Mouse (Mus musculus) kidney, adult 8-10 months (tissue): ENCODE measurements around the gene Rab5b.
"Not testable (repeated sequence)": the region's sequence is repeated elsewhere in the genome, so short reads cannot be mapped to it uniquely, and the experiment has no call there.

Source experiments
- DNase-seq, 2 experiments: peaks; one replicate each; pipeline ENCODE4 v3.0.0; 2022

Gene Rab5b

GRCm38 (mm10) chr10:128641871-128642270 lies 54.2 kb downstream of the Rab5b start:
- no peak for DNase-seq

DNA sequence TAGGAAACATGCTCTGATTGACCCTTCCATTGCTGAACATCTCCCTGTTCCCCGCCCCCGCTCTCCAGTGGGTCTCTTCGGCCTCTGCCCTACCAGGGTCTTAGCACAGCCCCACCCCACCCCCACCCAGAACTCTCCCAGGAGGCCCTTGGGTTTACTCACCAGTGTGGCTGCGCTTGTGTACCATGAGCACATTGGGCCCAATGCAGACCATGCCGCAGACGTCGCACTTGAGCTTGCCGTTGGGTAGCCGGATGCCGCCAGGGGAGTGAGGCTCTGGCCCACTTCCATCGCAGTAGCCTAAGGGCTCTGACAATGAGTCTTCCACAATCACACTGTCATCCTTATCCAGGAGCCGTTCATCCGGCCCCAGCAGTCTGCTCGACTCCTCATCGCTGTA lies 55.2 kb downstream of the Rab5b start:
- DNase-seq, result no peak

- DNase-seq, result no peak
Observed at GRCm38 (mm10) chr10:128639999-128640398, 56.1 kb downstream of the Rab5b start.

GRCm38 (mm10) chr10:128637011-128637410 lies 59.1 kb downstream of the Rab5b start:
- no peak for DNase-seq

- DNase-seq, result no peak
Observed at GRCm38 (mm10) chr10:128636561-128636960, 59.5 kb downstream of the Rab5b start.

DNA sequence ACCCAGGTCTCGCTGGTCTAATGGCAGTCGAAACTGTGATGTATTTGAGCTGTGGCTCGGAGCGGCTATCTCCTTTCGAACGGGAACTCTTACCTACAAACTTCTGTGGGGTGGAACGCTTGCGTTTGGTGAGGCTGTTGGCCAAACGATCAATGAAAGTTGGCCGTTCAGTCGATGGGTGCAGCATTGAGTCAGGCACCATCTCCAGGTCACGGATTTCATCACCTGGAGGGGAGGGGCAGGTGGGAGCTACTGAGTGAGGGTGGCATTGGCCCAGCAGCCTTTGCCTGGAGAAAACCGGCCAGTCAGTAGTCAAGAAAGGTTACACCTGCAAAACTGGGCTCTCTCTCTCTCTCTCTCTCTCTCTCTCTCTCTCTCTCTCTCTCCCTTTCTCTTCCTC lies 60.4 kb downstream of the Rab5b start:
- DNase-seq, result no peak

DNA sequence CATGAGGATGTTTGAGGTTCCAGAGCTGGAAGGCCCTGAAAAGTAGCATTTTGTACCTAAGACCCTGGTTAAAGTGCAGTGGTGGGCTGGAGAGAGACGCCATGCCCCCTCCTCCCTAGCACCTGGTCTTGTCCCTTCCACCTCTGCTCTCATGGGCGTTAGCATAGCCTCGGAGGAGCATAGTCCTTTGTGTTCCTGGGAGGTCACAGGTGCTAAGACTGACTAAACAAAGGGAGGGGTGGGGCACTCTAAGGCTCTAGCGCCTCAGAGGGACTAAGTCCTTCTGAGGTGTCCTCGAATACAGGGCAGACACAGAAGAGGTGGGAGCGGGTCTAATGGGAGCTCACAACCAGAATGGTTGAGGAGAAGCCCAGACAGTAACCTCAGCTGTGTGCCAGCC lies 64.5 kb downstream of the Rab5b start:
- DNase-seq, result no peak

DNA sequence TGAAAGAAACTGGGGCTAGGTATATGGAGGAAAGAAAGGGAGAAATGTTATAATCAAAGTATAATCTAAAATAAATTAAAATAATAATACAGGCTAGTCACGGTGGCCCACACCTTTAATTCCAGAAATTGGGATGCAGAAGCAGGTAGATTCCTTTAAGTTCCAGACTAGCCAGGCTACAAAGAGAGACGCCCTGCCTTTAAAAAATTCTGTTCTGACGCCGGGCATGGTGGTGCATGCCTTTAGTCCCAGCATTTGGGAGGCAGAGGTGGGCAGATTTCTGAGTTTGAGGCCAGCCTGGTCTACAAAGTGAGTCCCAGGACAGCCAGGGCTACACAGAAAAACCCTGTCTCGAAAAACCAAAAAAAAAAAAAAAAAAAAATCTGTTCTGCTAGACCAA lies 65.8 kb downstream of the Rab5b start:
- not testable (repeated sequence) for DNase-seq

GRCm38 (mm10) chr10:128629746-128630145 lies 66.3 kb downstream of the Rab5b start:
- no peak for DNase-seq

- no peak for DNase-seq
Observed at GRCm38 (mm10) chr10:128627398-128628317, 68.4 kb downstream of the Rab5b start.
